Mouse (Mus musculus) megakaryocyte, embryonic 14.5 days (primary cell): ENCODE results near the gene Slc52a3.

Experiments used
- FLI1 ChIP-seq: IDR thresholded peaks from 2 replicates; pipeline ENCODE4 v1.6.1; 2012; ENCODE audit warnings: low read length, inconsistent platforms, mixed read lengths
- GATA1 ChIP-seq: IDR thresholded peaks from 3 replicates; pipeline ENCODE4 v1.6.1; 2012; ENCODE audit warnings: mixed read lengths, low read length, inconsistent platforms, borderline replicate concordance

- TF ChIP-seq FLI1 = no peak
- no peak for TF ChIP-seq GATA1
These were observed 16.0 kb upstream of the Slc52a3 start for GRCm38 (mm10) chr2:151980355-151980693.
